Mouse (Mus musculus): ENCODE measurements around the gene Pnmal1. TPM values are rescaled to one million over a fixed set of nuclear protein-coding genes. Genes with fewer than 3 reads are reported as not detected.

The Pnmal1 gene
- 0.04 and 0.09 TPM in 2 replicates for polyA plus RNA-seq (2012; rRNA removed)

GRCm38 (mm10) chr7:16959539-16960187, at the start of gene Pnmal1:
TSS of gene Pnmal1 (plus strand) at chr7:16959679.
- 39% methylated on average over 17 of the region's 17 CpGs for WGBS

GRCm38 (mm10) chr7:16909909-16910308, 49.6 kb upstream of the Pnmal1 start:
- H3K27ac ChIP-seq (ENCODE audit: insufficient read depth, low read depth, low read length): no peak overlapping the region
- 56% methylated on average over 10 of the region's 10 CpGs for WGBS
- H3K4me1 ChIP-seq (ENCODE audit: control insufficient read depth, insufficient read depth, insufficient read length, low read length): no peaks in the 10 kb centered on the region; the same call in 1 of the 2 replicates
- peaks cover 7% of the 10 kb centered on the region for H3K36me3 ChIP-seq (ENCODE audit: control insufficient read depth, insufficient read depth, low read length)
- H3K27me3 ChIP-seq (ENCODE audit: control insufficient read depth, insufficient read depth, low read length): no peaks in the 10 kb centered on the region
- no peak overlapping the region for H3K4me3 ChIP-seq (ENCODE audit: low read depth, low read length)
- TF ChIP-seq CTCF (IDR thresholded peaks at IDR 0.05; ENCODE audit: extremely low read depth, insufficient read length, insufficient replicate concordance, low read depth, low read length) (no peak), POLR2A (IDR thresholded peaks at IDR 0.05; ENCODE audit: low read depth, low read length) (no peak)

More at GRCm38 (mm10) chr7:16959539-16960187, at the start of gene Pnmal1:
- Histone ChIP-seq H3K36me3 (ENCODE audit: control insufficient read depth, insufficient read depth, low read length) (no peaks in the 10 kb centered on the region), H3K27me3 (ENCODE audit: control insufficient read depth, insufficient read depth, low read length) (no peaks in the 10 kb centered on the region; the same call in 1 of the 2 replicates), H3K4me3 (ENCODE audit: low read depth, low read length) (no peak within 1 kb of the TSS), H3K27ac (ENCODE audit: insufficient read depth, low read depth, low read length) (no peak within 1 kb of the TSS), H3K4me1 (ENCODE audit: control insufficient read depth, insufficient read depth, insufficient read length, low read length) (peaks cover 5% of the 10 kb centered on the region; the same call in 1 of the 2 replicates)
- TF ChIP-seq POLR2A (IDR thresholded peaks at IDR 0.05; ENCODE audit: low read depth, low read length) (no peak), CTCF (IDR thresholded peaks at IDR 0.05; ENCODE audit: extremely low read depth, insufficient read length, insufficient replicate concordance, low read depth, low read length) (no peak)

DNA sequence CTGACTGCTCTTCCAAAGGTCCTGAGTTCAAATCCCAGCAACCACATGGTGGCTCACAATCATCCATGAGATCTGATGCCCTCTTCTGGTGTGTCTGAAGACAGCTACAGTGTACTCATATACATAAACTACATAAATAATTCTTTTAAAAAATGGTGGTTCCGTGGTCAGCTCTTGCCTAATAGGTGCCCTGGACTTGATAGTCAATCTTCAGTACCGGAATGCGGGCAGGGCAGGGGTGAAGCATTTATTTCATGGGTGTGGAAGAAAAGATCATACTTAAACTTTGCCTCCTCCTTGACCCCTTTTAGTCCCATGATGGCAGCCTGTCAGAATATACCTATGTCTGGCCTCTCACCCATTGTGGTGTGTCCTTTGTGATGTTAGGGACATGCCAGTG, 47.6 kb upstream of the Pnmal1 start:
- no peak overlapping the region for H3K4me3 ChIP-seq (ENCODE audit: low read depth, low read length)
- H3K4me1 ChIP-seq (ENCODE audit: control insufficient read depth, insufficient read depth, insufficient read length, low read length): no peaks in the 10 kb centered on the region; the same call in 1 of the 2 replicates
- WGBS: 66% methylated on average over 3 of the region's 3 CpGs
- no peak for TF ChIP-seq CTCF (IDR thresholded peaks at IDR 0.05; ENCODE audit: extremely low read depth, insufficient read length, insufficient replicate concordance, low read depth, low read length)
- TF ChIP-seq POLR2A (IDR thresholded peaks at IDR 0.05; ENCODE audit: low read depth, low read length): no peak
- H3K27me3 ChIP-seq (ENCODE audit: control insufficient read depth, insufficient read depth, low read length): no peaks in the 10 kb centered on the region
- H3K36me3 ChIP-seq (ENCODE audit: control insufficient read depth, insufficient read depth, low read length): peaks cover 25% of the 10 kb centered on the region
- H3K27ac ChIP-seq (ENCODE audit: insufficient read depth, low read depth, low read length): no peak overlapping the region

DNA sequence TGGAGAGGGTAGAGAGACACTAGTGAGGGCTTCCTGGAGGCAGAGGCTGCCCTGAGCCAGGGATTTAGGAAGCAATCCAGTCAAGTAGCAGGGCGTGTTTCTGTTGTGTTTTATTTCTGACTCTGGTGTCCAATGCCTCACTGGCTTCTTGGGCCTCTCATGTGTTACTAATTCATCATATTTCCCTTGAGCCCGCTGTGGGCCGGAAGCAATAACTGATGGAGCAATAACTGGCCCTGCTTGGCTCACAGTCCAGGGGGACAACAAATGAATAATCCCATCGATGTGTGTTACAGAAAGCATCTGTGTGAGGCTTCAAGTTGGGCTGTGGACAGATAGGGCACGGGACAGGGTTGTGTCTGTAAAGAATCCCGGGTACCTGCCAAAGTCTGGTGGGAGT, 47.1 kb upstream of the Pnmal1 start:
- 79% methylated on average over 6 of the region's 6 CpGs for WGBS

DNA sequence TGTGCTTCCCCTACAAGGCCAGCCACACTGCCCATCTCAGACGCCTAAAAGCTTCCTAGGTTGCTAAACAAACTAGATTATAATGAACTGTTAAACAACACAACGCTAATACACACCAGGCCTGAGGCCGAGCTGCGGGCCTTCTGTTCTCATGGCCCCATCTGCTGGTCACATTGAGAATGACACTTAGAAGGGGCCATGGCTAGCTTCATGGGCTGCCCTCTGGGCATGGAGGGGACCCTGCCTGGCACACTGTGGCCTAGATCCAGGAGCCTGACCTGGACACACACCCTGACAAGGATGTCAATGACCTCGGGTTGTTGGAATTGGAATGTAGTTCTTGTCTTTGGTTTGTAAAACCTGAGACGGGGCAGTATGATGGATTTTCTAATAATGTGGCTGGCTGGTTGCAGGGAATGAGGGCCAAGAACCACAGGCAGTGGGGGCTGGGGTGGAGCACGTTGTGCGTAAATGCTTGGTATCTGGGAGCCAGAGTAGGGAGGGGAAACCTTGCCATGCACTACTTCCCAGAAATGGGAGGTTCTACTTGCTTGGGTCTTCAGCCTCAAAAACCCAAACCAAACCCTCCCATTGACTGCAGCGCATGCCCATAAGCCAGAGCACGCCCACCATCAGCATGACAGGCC, 45.5 kb upstream of the Pnmal1 start:
- peaks cover 45% of the 10 kb centered on the region for H3K36me3 ChIP-seq (ENCODE audit: control insufficient read depth, insufficient read depth, low read length)

More for the DNA sequence above, 47.1 kb upstream of the Pnmal1 start:
- no peaks in the 10 kb centered on the region; the same call in 1 of the 2 replicates for H3K4me1 ChIP-seq (ENCODE audit: control insufficient read depth, insufficient read depth, insufficient read length, low read length)
- H3K27me3 ChIP-seq (ENCODE audit: control insufficient read depth, insufficient read depth, low read length): no peaks in the 10 kb centered on the region
- TF ChIP-seq POLR2A (IDR thresholded peaks at IDR 0.05; ENCODE audit: low read depth, low read length) (no peak), CTCF (IDR thresholded peaks at IDR 0.05; ENCODE audit: extremely low read depth, insufficient read length, insufficient replicate concordance, low read depth, low read length) (no peak)
- H3K4me3 ChIP-seq (ENCODE audit: low read depth, low read length): no peak overlapping the region
- no peak overlapping the region for H3K27ac ChIP-seq (ENCODE audit: insufficient read depth, low read depth, low read length)
- peaks cover 30% of the 10 kb centered on the region for H3K36me3 ChIP-seq (ENCODE audit: control insufficient read depth, insufficient read depth, low read length)

DNA sequence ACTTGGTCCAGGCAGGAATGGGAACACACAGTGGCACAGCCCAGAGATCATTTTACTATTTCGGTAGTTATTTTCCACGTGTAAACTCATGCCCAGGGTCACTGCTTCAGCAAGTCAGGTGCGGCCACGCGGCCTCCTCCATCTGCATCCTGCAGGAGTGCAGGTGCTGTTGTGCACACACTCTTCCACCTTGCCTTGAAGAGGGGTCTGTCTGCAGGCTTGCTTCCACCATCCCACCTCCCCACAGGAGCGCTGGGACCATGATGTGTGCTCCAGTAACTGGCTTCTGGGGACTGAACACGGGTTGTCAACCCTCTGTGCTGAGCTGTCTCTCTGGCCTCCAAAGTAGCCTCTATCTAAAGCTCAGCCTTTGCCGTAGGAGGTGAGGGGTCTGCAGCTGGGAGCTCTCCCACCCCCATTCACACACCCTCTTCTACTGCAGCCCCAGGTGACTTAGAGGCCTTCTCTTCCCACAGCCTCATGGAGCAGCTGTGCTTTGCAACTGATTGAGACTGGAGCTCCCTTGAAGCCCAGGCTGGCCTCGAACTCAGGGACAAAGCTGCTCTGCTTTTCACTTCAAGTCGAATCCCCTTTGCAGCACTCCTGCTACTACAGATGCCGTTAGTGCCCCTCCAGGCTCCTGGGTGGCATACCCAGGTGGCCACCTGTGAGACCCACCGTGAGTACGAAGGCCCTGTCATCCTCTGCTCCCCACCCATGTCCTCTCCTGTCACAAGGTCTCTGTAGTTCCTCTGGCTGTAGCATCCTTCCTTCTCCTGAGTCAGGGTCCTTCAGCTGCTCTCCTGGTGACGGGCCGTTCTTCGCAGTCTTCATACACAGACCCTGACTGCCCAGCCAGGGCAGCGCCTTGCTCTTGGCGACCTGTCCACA, 44.8 kb upstream of the Pnmal1 start:
- Histone ChIP-seq H3K27ac (ENCODE audit: insufficient read depth, low read depth, low read length) (no peak overlapping the region), H3K4me3 (ENCODE audit: low read depth, low read length) (no peak overlapping the region), H3K27me3 (ENCODE audit: control insufficient read depth, insufficient read depth, low read length) (no peaks in the 10 kb centered on the region), H3K36me3 (ENCODE audit: control insufficient read depth, insufficient read depth, low read length) (peaks cover 47% of the 10 kb centered on the region), H3K4me1 (ENCODE audit: control insufficient read depth, insufficient read depth, insufficient read length, low read length) (no peaks in the 10 kb centered on the region; the same call in 1 of the 2 replicates)
- no peak for TF ChIP-seq CTCF (IDR thresholded peaks at IDR 0.05; ENCODE audit: extremely low read depth, insufficient read length, insufficient replicate concordance, low read depth, low read length)
- no peak for TF ChIP-seq POLR2A (IDR thresholded peaks at IDR 0.05; ENCODE audit: low read depth, low read length)
- WGBS: 85% methylated on average over 18 of the region's 18 CpGs

More for the DNA sequence above, 45.5 kb upstream of the Pnmal1 start:
- Histone ChIP-seq H3K4me1 (ENCODE audit: control insufficient read depth, insufficient read depth, insufficient read length, low read length) (no peaks in the 10 kb centered on the region), H3K4me3 (ENCODE audit: low read depth, low read length) (no peak overlapping the region), H3K27ac (ENCODE audit: insufficient read depth, low read depth, low read length) (no peak overlapping the region), H3K27me3 (ENCODE audit: control insufficient read depth, insufficient read depth, low read length) (no peaks in the 10 kb centered on the region)
- WGBS: 31% methylated on average over 10 of the region's 10 CpGs
- TF ChIP-seq CTCF (IDR thresholded peaks at IDR 0.05; ENCODE audit: extremely low read depth, insufficient read length, insufficient replicate concordance, low read depth, low read length) (peak; percentile 91), POLR2A (IDR thresholded peaks at IDR 0.05; ENCODE audit: low read depth, low read length) (no peak)

All from small intestine, adult 2 months (tissue).